ENCODE assay signal across 8 mouse cellular contexts in the genomic region with DNA sequence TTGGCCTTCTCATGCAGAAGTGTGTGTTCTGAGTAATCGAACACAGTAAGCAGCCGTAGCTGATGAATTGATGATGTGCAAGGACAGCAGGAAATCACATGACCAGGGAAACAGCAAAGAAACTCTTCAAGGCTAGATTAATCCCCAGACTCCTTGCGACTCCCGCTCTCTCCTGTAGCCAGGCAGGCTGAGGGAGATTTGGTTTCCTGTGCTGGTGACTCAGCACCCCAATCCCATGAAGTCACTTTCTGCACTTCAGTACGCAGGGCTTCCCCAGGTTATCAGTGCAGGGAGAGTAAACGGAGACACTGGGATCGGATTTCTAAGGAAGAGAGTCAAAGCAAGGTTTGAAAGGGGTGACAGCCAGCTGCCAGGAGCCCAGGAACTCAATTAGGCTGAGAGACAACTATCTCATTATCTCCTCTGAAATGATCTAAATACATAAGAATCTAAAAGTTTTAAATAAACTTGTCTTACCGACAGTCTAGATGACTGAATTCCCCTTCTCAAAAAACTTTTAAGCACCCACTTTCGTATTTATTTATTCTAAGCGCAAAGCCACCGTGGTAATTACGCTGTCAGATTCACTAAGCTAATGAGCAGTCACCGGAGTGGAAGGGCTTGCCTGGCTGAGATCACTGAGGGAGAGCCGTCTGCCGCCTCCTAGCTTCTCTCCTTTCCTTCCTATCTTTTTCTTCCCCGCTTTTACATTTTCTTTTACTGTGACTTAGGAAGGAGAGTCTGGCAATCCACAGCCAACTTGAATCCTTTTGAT.
A peak's percentile ranks its signal among the peaks of the same experiment; 100 is the strongest.
DNase-seq lines count a peak whose midpoint lies in the region; ATAC-seq and TF ChIP-seq lines count a peak whose summit lies in the region.

No protein-coding gene starts in this region.

- ATAC-seq in lung, embryonic 14.5 days (ENCODE audit: insufficient read depth): peak; percentile 80
- ATAC-seq in common myeloid progenitor, adult 5-6 weeks (replicated peaks; ENCODE audit: low read depth, poor library complexity, severe bottlenecking): 0 out of 2 replicates have a peak, but pooled peaks have one; percentile 22
- peak; percentile 69; the same call in 1 of the 2 replicates for ATAC-seq in hindbrain, embryonic 12.5 days (ENCODE audit: low FRiP score)
- 0 out of 2 replicates have a peak, but pooled peaks have one; percentile 54 for ATAC-seq in neural tube, embryonic 12.5 days (ENCODE audit: low FRiP score, low read depth)

- no peak overlapping the region for H3K9ac ChIP-seq in lung, embryonic 14.5 days
- no peak overlapping the region for H3K9ac ChIP-seq in hindbrain, embryonic 12.5 days
- H3K9ac ChIP-seq in neural tube, embryonic 12.5 days: no peak overlapping the region

- H3K27ac ChIP-seq in lung, embryonic 14.5 days (ENCODE audit: low read depth): no peak overlapping the region
- H3K27ac ChIP-seq in hindbrain, embryonic 12.5 days: 0 out of 2 replicates have a peak overlapping the region, but pooled peaks have one; percentile 23
- no peak overlapping the region for H3K27ac ChIP-seq in neural tube, embryonic 12.5 days

- peak overlapping the region; percentile 41 for H3K4me2 ChIP-seq in lung, embryonic 14.5 days
- H3K4me2 ChIP-seq in hindbrain, embryonic 12.5 days (replicated peaks): peak overlapping the region; percentile 27
- H3K4me2 ChIP-seq in neural tube, embryonic 12.5 days (replicated peaks): peak overlapping the region; percentile 46

- H3K9me3 ChIP-seq in lung, embryonic 14.5 days (ENCODE audit: low read depth, low read length): no peaks in the 10 kb centered on the region
- H3K9me3 ChIP-seq in hindbrain, embryonic 12.5 days (replicated peaks): 0 out of 2 replicates have a peak, but pooled peaks cover 7% of the 10 kb centered on the region
- H3K9me3 ChIP-seq in neural tube, embryonic 12.5 days: 0 out of 2 replicates have a peak, but pooled peaks cover 7% of the 10 kb centered on the region

- H3K4me3 ChIP-seq in lung, embryonic 14.5 days (ENCODE audit: low read depth, low read length): no peak overlapping the region
- H3K4me3 ChIP-seq in hindbrain, embryonic 12.5 days: no peak overlapping the region
- no peak overlapping the region for H3K4me3 ChIP-seq in neural tube, embryonic 12.5 days

- WGBS in lung, embryonic 14.5 days: 3% methylated on average over 16 of the region's 16 CpGs
- WGBS in hindbrain, embryonic 12.5 days: 7% methylated on average over 16 of the region's 16 CpGs
- 6% methylated on average over 16 of the region's 16 CpGs for WGBS in neural tube, embryonic 12.5 days

- TF ChIP-seq CTCF in lung, embryonic 14.5 days (IDR thresholded peaks at IDR 0.05; ENCODE audit: low read depth): no peak

- H3K36me3 ChIP-seq in lung, embryonic 14.5 days (ENCODE audit: insufficient read depth): no peaks in the 10 kb centered on the region
- H3K36me3 ChIP-seq in hindbrain, embryonic 12.5 days: no peaks in the 10 kb centered on the region
- no peaks in the 10 kb centered on the region for H3K36me3 ChIP-seq in neural tube, embryonic 12.5 days

- DNase-seq in lung, embryonic 14.5 days: peak; percentile 66
- no peak for DNase-seq in lung, postnatal 14 days
- DNase-seq in left cerebral cortex, adult 8-10 months (ENCODE audit: low spot score in 2 of 2): no peak
- no peak for DNase-seq in natural killer cell, adult 2 months (ENCODE audit: low spot score in 2 of 2)
- no peak for DNase-seq in left cerebral cortex, postnatal 25 days (ENCODE audit: low spot score in 2 of 2)

- intact Hi-C loops in left cerebral cortex, postnatal 25 days (cut with DNase I): no loop called here

- peaks cover 6% of the 10 kb centered on the region; the same call in 1 of the 2 replicates for H3K4me1 ChIP-seq in lung, embryonic 14.5 days (ENCODE audit: insufficient read depth)
- peaks cover 17% of the 10 kb centered on the region for H3K4me1 ChIP-seq in hindbrain, embryonic 12.5 days
- H3K4me1 ChIP-seq in neural tube, embryonic 12.5 days: peaks cover 22% of the 10 kb centered on the region

- no peaks in the 10 kb centered on the region for H3K27me3 ChIP-seq in lung, embryonic 14.5 days (ENCODE audit: insufficient read depth, low read length)
- no peaks in the 10 kb centered on the region for H3K27me3 ChIP-seq in hindbrain, embryonic 12.5 days
- no peaks in the 10 kb centered on the region for H3K27me3 ChIP-seq in neural tube, embryonic 12.5 days (replicated peaks)

Comparison
In these comparisons a context has a peak if more than half of its experiments do, and no peak if none do; other contexts are left out.
1. ATAC-seq: peak in every context shown above with its lines; median percentile 80 in lung, embryonic 14.5 days; 69 in hindbrain, embryonic 12.5 days; 54 in neural tube, embryonic 12.5 days; 22 in common myeloid progenitor, adult 5-6 weeks.